Mouse (Mus musculus): ENCODE data around the gene Lamb2. TPM values are rescaled to one million over a fixed set of nuclear protein-coding genes. Genes with fewer than 3 reads are reported as not detected.

The Lamb2 gene
- polyA plus RNA-seq (2015; fragmentation: Illumina TruSeq; extraction: RNeasy Lipid Tissue Mini Kit (QIAGEN cat#74804); ENCODE audit: insufficient read depth, low replicate concordance), result 11.6 TPM

DNA sequence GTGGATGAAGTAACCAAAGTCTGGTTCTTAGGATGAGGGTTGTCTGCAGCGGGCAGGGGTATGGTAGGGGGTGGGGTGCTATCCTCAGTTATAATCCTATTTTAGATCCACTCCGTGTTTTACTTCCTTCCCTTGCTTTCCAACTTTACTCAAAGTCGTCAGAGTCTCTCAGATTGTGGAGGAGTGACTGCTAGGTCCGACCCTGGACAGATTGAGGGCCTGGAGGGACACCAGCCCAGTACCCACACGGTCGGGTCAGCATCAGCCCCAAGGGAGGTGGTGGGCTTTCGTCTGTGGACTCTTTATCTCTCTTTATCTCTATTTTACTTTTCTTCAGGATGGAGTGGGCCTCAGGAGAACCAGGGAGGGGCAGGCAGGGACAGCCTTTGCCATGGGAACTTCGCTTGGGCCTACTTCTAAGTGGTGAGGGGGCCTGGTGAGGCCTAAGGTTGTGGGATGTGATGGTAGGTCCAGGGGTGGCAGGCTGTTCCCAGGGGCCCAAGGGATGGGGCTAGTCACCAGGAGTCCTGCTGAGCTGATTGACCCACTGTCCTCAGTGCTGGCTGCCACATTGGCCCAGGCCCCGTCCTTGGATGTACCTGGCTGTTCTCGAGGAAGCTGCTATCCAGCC, at the start of gene Lamb2:
Lamb2 (plus strand) TSS at position 16 of the 631 bp plus-strand sequence.

DNA sequence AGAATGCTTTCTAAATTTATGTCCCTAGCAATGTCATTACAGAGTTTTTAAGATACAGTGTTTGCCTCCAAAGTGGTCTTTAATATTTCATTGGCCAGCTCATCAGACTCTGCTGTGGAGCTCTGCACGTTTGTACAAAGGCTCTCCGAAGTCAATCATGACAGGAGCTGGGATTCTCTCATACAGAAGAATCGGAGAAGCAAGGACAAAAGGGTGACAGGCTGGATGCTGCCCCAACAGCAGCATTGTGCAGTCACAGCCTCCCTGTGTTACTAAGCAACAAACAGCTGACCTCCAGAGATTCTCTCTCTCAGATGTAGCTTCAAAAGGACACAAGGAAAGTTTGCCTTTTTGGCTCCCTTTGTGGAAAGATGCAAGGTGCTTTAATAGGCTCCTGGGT, 43.4 kb upstream of the Lamb2 start, which contains the start of gene BC048562:
BC048562 (plus strand) TSS at position 301 of the 400 bp plus-strand sequence.

DNA sequence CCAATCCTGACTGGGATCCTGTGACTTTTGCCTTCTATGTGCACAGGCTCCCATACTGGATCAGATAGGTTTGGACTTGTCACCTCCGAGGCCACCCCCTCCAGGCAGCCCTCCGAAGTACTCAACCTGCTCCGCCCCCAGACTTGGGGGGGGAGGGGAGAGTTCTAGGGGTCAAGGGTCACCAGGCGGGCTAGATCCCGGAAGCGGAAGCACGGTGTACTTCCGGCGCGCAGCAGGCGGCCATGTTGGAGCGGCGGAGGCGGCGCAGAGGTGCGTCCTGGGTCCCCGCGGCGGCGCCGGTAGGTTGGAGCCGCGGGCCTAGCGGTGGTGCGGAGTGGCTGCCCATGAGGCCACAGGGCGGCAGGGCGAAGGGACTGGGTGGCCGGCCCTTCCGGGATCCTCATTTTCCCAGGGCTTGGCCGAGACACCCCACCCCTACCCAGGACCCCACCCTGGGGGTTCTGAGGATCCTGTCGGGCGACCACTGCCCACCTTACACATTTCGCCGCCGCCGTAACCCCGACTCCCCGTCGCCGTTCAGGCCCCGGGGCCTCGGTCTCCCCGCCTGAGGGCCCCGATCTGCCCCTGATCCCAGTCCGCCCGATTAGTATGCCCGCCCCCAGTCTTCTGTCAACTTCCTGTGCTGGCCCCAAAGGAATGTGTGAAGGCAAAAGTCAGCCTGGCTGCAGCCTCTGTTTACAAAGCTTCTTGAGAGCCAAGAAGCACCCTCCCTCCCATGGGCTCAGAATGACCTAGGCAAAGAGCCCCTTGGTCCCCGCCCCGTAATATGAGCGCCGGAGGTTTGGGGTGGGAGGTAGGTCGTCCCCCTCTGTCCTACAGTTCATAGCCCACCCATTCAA, 19.0 kb upstream of the Lamb2 start, which contains the start of gene Ccdc71:
Ccdc71 (plus strand) TSS at position 209 of the 860 bp plus-strand sequence.

DNA sequence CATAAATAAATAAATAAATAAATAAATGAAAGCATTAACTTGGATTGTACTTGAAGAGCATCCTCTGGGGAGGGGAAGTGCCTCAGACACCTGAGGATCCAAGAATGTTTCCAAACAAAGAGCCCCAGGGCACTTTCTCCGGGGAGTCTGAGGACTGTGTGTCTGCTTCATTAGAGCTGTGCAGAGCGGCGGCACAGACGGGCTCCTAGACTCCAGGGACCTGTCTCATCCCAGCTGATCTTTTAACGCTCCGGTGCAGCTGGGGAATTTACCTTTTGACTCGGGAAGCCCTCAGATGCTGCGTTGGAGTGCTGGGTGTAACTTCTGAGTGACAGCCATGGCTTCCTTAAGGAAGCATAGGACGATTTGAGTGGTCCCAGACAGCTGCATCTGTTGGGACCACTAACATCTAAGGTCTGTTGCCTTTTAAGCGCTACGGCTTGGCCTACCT, 18.3 kb upstream of the Lamb2 start, which contains the start of gene Klhdc8b:
Klhdc8b (minus strand) TSS at position 401 of the 451 bp plus-strand sequence.

DNA sequence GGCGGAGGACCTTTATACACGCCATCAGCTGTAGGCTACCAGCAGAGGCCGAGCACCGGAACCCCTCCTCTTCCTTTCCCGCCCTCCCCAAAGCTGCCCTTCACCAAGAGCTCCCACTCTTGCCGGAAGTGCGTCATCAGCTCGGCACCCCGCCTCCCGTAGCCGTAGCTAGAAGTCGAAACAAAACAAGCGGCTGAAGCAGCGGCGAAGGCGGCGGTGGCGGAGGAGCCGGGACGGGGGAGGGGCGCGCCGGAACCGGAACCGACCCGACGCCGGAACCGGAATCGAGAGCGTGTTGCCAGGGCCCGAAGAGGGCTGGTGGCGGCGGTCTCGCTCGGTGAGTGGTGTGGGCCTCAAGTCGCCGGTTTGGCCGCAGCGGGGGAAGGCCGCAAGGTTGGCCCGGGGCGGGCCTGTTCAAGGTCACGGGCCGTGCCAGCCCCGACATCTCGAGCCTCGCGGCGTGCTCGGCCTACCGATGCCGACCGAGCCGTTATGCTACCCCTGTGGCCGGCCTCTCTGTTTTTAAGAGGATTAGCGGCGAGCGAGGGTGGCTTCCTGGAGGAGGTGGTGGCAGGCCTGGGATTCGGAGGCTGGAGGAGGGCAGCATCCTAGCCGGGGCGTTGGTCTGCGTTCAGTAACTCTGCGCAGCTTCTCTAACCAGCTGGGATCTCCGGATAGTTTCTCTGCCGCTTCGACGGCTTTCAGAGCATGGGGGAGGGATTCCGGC, 11.2 kb downstream of the Lamb2 start, which contains the start of gene Usp19:
Usp19 (plus strand) TSS at position 44 of the 727 bp plus-strand sequence.

DNA sequence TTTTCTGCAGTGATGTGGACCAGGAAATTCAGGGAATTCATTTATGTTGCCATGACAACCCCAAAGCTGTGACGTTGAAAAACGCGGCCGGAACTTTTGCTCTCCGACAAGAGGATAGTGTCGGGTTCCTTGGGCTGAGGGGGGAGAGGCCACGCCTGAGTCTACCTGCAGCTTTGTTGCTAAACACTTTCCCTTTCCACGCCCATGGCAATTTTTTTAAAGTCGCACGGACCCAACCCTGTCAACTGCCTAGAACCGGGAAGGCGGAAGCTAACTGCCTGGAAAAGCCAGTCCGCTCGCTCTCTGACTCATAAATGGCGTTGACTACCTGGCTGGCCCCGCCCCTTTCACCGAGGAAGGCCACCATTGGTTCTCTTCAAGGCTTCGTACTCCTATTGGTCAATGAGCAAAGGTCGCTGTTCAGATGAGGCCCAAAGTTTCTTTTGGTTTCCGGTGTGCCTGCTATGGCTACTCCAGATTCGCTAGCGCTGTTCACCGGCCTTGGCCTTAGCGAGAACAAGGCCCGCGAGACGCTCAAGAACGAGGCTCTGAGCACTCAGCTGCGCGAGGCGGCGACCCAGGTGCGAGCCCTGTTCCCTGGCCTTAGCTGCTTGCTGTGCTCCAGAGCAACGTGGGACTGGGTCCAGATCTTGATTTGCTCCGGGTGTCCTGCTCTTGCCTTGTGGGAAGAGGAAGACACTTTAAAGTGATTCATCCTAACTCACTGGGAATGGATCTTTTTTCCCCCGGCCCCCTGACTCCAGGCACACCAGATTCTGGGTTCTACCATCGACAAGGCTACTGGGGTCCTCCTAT, 28.3 kb downstream of the Lamb2 start, which contains the start of gene Qars:
Qars (plus strand) TSS at position 88 of the 816 bp plus-strand sequence.

DNA sequence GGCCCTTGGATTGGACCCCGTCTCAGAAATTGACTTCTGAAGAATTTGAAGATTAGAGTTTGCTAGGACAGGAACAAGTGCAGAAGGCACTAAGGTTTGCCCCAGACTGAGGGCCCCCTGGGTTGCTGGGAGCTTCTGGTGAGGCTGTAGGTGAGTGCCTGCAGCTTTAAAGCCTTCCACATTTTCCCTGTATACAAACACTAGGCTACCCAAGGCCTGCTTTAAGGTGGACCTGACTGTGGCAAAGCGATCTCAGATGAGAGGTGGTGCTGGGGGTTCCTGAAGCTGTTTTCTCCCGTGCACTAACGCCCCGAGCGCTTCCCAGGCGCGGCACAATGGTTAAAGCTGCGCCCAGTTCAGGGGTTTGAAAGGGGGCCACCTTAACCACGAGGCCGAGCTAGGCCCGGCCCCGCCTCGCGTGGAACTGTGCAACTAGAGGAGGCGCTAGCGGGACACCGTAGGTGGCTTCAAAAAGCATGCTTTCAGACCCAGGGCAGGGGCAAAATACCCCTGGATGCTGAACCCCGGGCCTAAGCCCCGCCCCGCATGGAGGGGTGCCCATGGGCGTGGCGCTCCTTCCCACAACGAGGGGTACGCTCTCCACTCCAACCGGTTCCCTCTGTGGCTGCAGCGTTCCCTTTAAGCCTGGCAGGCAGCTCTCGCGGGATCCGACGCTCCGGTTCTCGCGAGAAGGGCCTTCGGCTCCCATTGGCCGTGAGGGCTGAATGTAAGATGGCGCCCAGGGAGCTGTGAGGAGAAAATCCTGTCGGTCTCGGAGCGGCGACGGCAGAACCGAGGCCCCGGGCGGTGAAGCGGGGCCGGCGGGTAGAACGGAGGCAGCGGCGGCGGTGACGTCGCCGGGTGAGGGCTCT, 37.1 kb downstream of the Lamb2 start, which contains the start of gene Qrich1:
Qrich1 (plus strand) TSS at position 427 of the 872 bp plus-strand sequence.

Other genes with a start within 250 kb of the Lamb2 start
- 19.5 TPM for gene Dag1, start 215.8 kb upstream of the Lamb2 start, polyA plus RNA-seq (2015; fragmentation: Illumina TruSeq; extraction: RNeasy Lipid Tissue Mini Kit (QIAGEN cat#74804); ENCODE audit: insufficient read depth, low replicate concordance)
- gene Nicn1, start 189.3 kb upstream of the Lamb2 start, polyA plus RNA-seq (2015; fragmentation: Illumina TruSeq; extraction: RNeasy Lipid Tissue Mini Kit (QIAGEN cat#74804); ENCODE audit: insufficient read depth, low replicate concordance), result 10.3 TPM
- 7.1 TPM for gene Amt, start 182.9 kb upstream of the Lamb2 start, polyA plus RNA-seq (2015; fragmentation: Illumina TruSeq; extraction: RNeasy Lipid Tissue Mini Kit (QIAGEN cat#74804); ENCODE audit: insufficient read depth, low replicate concordance)
- 589 TPM for gene Rhoa, start 173.6 kb upstream of the Lamb2 start, polyA plus RNA-seq (2015; fragmentation: Illumina TruSeq; extraction: RNeasy Lipid Tissue Mini Kit (QIAGEN cat#74804); ENCODE audit: insufficient read depth, low replicate concordance)
- gene Tcta, start 173.6 kb upstream of the Lamb2 start, polyA plus RNA-seq (2015; fragmentation: Illumina TruSeq; extraction: RNeasy Lipid Tissue Mini Kit (QIAGEN cat#74804); ENCODE audit: insufficient read depth, low replicate concordance), result 28.2 TPM
- 346 TPM for gene Gpx1, start 140.8 kb upstream of the Lamb2 start, polyA plus RNA-seq (2015; fragmentation: Illumina TruSeq; extraction: RNeasy Lipid Tissue Mini Kit (QIAGEN cat#74804); ENCODE audit: insufficient read depth, low replicate concordance)
- 112 TPM for gene Usp4, start 131.9 kb upstream of the Lamb2 start, polyA plus RNA-seq (2015; fragmentation: Illumina TruSeq; extraction: RNeasy Lipid Tissue Mini Kit (QIAGEN cat#74804); ENCODE audit: insufficient read depth, low replicate concordance)
- 3.8 TPM for gene 1700102P08Rik, start 86.9 kb upstream of the Lamb2 start, polyA plus RNA-seq (2015; fragmentation: Illumina TruSeq; extraction: RNeasy Lipid Tissue Mini Kit (QIAGEN cat#74804); ENCODE audit: insufficient read depth, low replicate concordance)
- 0.10 TPM for gene Ccdc36, start 51.3 kb upstream of the Lamb2 start, polyA plus RNA-seq (2015; fragmentation: Illumina TruSeq; extraction: RNeasy Lipid Tissue Mini Kit (QIAGEN cat#74804); ENCODE audit: insufficient read depth, low replicate concordance)
- not detected for gene BC048562, start 43.3 kb upstream of the Lamb2 start, polyA plus RNA-seq (2015; fragmentation: Illumina TruSeq; extraction: RNeasy Lipid Tissue Mini Kit (QIAGEN cat#74804); ENCODE audit: insufficient read depth, low replicate concordance)
- 13.7 TPM for gene Ccdc71, start 19.2 kb upstream of the Lamb2 start, polyA plus RNA-seq (2015; fragmentation: Illumina TruSeq; extraction: RNeasy Lipid Tissue Mini Kit (QIAGEN cat#74804); ENCODE audit: insufficient read depth, low replicate concordance)
- gene Klhdc8b, start 18.2 kb upstream of the Lamb2 start, polyA plus RNA-seq (2015; fragmentation: Illumina TruSeq; extraction: RNeasy Lipid Tissue Mini Kit (QIAGEN cat#74804); ENCODE audit: insufficient read depth, low replicate concordance), result 8.7 TPM
- gene Usp19, start 10.9 kb downstream of the Lamb2 start, polyA plus RNA-seq (2015; fragmentation: Illumina TruSeq; extraction: RNeasy Lipid Tissue Mini Kit (QIAGEN cat#74804); ENCODE audit: insufficient read depth, low replicate concordance), result 83.1 TPM
- gene Qars, start 28.0 kb downstream of the Lamb2 start, polyA plus RNA-seq (2015; fragmentation: Illumina TruSeq; extraction: RNeasy Lipid Tissue Mini Kit (QIAGEN cat#74804); ENCODE audit: insufficient read depth, low replicate concordance), result 137 TPM
- gene Qrich1, start 37.1 kb downstream of the Lamb2 start, polyA plus RNA-seq (2015; fragmentation: Illumina TruSeq; extraction: RNeasy Lipid Tissue Mini Kit (QIAGEN cat#74804); ENCODE audit: insufficient read depth, low replicate concordance), result 119 TPM
- gene Impdh2, start 80.5 kb downstream of the Lamb2 start, polyA plus RNA-seq (2015; fragmentation: Illumina TruSeq; extraction: RNeasy Lipid Tissue Mini Kit (QIAGEN cat#74804); ENCODE audit: insufficient read depth, low replicate concordance), result 139 TPM
- gene Ndufaf3, start 87.7 kb downstream of the Lamb2 start, polyA plus RNA-seq (2015; fragmentation: Illumina TruSeq; extraction: RNeasy Lipid Tissue Mini Kit (QIAGEN cat#74804); ENCODE audit: insufficient read depth, low replicate concordance), result 8.6 TPM
- 58.1 TPM for gene Dalrd3, start 90.2 kb downstream of the Lamb2 start, polyA plus RNA-seq (2015; fragmentation: Illumina TruSeq; extraction: RNeasy Lipid Tissue Mini Kit (QIAGEN cat#74804); ENCODE audit: insufficient read depth, low replicate concordance)
- gene Wdr6, start 99.0 kb downstream of the Lamb2 start, polyA plus RNA-seq (2015; fragmentation: Illumina TruSeq; extraction: RNeasy Lipid Tissue Mini Kit (QIAGEN cat#74804); ENCODE audit: insufficient read depth, low replicate concordance), result 11.5 TPM
- 0.48 TPM for gene P4htm, start 117.9 kb downstream of the Lamb2 start, polyA plus RNA-seq (2015; fragmentation: Illumina TruSeq; extraction: RNeasy Lipid Tissue Mini Kit (QIAGEN cat#74804); ENCODE audit: insufficient read depth, low replicate concordance)
- gene Arih2, start 169.7 kb downstream of the Lamb2 start, polyA plus RNA-seq (2015; fragmentation: Illumina TruSeq; extraction: RNeasy Lipid Tissue Mini Kit (QIAGEN cat#74804); ENCODE audit: insufficient read depth, low replicate concordance), result 75.7 TPM
- 30.9 TPM for gene Slc25a20, start 182.4 kb downstream of the Lamb2 start, polyA plus RNA-seq (2015; fragmentation: Illumina TruSeq; extraction: RNeasy Lipid Tissue Mini Kit (QIAGEN cat#74804); ENCODE audit: insufficient read depth, low replicate concordance)
- gene Prkar2a, start 209.6 kb downstream of the Lamb2 start, polyA plus RNA-seq (2015; fragmentation: Illumina TruSeq; extraction: RNeasy Lipid Tissue Mini Kit (QIAGEN cat#74804); ENCODE audit: insufficient read depth, low replicate concordance), result 23.6 TPM